Mouse (Mus musculus) granulocyte monocyte progenitor cell, adult 5-6 weeks (primary cell): ENCODE data around the gene Arl4d. TPM values are rescaled to one million over a fixed set of nuclear protein-coding genes. Genes with fewer than 3 reads are reported as not detected.
"Not testable (repeated sequence)": the region's sequence is repeated elsewhere in the genome, so short reads cannot be mapped to it uniquely, and the experiment has no call there.

Experiments
- ATAC-seq: replicated peaks from 2 replicates; pipeline ENCODE4 v1.8.0; 2016; ENCODE audit warnings: mild to moderate bottlenecking, moderate TSS enrichment, inconsistent platforms; ENCODE audit not compliant: poor library complexity, severe bottlenecking
- total RNA-seq, 2 experiments: library from RNA; stranded (forward) in 1 of 2; stranded (reverse) in 1 of 2; fragments of 200-712, 200-1000 nt in 1 of 2; fragments of >200 nt in 1 of 2; fragmentation: Nextera tagmentation in 1 of 2; gene quantifications; 2 replicates each; pipeline ENCODE4 v1.2.3; 2014 to 2017

Arl4d gene
- total RNA-seq (2014; fragmentation: Nextera tagmentation), result 1.1 TPM in 1 of 2 replicates, not detected in the other
- 0.34 and 0.77 TPM in 2 replicates for total RNA-seq (2017)

- ATAC-seq, result peak; percentile 92
Observed at GRCm38 (mm10) chr11:101664825-101665635, at the start of gene Arl4d. Gene Arl4d, plus strand, starts transcription at chr11:101665541.

GRCm38 (mm10) chr11:101616104-101616503, 49.2 kb upstream of the Arl4d start:
- ATAC-seq, result no peak

DNA sequence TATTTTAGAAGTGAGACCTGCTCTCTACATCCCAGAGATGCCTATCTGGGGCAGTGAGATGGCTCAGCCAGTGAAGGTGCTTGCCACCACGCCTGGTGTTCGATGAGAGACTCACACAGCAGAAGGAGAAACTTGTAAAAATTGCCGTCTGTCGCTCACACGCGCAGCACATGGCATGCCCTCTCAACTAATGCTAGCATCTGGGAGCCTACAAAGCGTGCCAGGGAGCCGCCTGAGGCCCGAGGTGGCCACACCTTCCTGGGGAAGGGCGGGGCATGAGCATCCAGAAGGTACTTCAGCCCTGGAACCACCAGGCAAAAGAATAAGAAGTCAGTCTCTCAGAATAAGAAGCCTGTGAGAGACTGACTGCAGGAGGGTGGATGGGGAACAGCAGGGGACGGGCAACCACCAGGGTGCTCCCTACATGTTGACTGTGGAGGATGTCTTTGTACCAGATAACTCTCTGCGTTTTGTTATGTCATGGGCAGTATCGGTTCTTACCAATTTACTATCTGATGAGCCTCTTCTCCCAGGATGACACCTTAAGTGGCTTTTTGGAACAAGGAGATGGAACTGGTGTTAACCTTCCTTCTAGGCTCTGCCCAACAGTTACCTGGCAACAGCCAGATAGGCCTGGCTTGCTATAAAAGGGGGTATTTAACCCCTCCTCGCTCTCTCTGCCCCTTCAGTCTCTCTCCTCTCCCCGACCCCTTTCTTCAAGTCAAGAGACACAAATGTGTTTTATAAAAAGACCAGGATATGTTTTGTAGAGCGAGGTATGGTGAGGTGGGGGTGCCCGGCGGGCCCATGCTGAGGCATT, 48.2 kb upstream of the Arl4d start:
- no peak for ATAC-seq

- peak; percentile 52; the same call in 1 of the 2 replicates for ATAC-seq
Observed at GRCm38 (mm10) chr11:101617849-101618248, 47.5 kb upstream of the Arl4d start.

GRCm38 (mm10) chr11:101618596-101618995, 46.7 kb upstream of the Arl4d start:
- ATAC-seq, result no peak

DNA sequence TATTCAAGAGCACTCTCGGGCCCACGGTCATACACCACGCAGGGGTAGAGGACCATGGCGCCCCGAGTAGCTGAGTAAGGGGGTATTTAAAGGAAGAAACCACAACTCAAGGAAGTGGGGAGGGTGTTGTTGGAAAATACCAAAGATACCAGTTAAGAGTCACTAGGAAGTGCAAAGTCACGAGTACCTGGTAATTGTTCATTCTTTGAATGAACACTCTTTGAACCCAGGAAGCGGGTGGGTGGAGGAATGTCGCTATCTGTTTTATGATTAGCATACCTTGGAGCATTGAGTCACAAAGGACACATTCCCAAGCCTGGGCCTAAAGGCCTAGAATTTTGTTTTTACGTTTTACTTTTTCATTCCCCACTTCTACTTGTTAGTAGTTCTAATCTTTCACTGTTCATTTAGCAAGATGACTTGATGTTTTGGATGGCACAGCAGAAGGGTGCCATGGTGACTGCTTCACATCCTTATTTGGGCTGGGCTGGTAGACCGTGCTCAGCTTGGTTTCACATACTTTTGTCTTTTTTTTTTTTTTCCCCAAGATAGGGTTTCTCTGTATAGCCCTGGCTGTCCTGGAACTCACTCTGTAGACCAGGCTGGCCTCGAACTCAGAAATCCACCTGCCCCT, 45.2 kb upstream of the Arl4d start:
- not testable (repeated sequence) for ATAC-seq

DNA sequence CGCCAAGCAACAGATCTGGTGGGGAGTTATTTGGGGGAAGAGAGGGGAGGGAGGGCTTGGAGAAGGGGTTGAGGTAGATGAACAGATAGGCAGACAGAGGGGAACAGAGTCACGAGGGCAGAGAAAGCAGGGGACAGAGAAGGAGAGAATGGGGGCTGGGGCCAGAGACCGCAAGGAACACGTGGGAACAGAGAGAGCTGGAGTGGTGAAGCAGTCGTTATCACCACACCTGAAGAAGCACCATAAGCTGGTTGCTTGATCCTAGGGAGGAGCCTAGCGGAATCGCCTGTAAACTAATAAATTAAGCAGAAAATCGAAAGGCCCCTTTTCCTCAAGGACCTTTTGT, 38.7 kb upstream of the Arl4d start:
- peak; percentile 2; the same call in 1 of the 2 replicates for ATAC-seq

DNA sequence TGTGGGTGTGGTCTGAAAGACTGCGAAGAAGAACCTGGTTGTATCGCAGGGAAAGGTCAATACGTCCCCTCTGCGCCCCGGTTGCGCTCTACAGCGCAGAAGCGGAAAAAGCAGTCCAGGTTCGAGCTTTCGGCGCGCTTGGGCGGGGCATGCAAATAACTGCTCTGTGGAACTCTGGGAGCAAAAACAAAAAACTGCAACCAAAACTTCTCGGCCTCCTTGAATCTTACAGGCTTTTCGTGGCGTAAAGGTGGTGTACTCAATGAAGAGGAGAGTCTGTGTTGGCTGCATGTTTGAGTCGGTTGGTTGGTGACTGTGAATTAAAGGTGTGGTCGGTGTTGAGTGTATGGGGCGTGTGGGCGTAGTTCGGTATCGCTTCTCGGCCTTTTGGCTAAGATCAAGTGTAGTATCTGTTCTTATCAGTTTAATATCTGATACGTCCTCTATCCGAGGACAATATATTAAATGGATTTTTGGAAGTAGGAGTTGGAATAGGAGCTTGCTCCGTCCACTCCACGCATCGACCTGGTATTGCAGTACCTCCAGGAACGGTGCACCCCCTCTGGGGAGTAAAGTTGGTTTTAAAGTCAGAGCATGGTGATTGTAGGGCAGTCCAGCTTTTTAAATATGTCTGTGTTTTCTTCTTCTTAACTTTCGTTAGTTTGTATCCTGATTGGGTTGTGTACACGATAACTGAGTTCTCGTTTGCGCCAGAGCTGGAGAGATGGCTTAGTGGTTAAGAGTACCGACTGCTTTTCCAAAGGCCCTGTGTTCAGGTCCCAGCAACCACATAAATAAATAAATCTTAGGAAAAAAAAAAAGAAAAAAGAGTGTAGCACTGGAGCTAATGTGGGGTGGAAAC, 38.1 kb upstream of the Arl4d start, which contains the start of gene Rdm1:
Gene Rdm1, plus strand, starts transcription at position 201 of the 862 bp plus-strand sequence.
- peak; percentile 60 for ATAC-seq

GRCm38 (mm10) chr11:101627857-101628559, 37.3 kb upstream of the Arl4d start:
- ATAC-seq, result peak; percentile 74

DNA sequence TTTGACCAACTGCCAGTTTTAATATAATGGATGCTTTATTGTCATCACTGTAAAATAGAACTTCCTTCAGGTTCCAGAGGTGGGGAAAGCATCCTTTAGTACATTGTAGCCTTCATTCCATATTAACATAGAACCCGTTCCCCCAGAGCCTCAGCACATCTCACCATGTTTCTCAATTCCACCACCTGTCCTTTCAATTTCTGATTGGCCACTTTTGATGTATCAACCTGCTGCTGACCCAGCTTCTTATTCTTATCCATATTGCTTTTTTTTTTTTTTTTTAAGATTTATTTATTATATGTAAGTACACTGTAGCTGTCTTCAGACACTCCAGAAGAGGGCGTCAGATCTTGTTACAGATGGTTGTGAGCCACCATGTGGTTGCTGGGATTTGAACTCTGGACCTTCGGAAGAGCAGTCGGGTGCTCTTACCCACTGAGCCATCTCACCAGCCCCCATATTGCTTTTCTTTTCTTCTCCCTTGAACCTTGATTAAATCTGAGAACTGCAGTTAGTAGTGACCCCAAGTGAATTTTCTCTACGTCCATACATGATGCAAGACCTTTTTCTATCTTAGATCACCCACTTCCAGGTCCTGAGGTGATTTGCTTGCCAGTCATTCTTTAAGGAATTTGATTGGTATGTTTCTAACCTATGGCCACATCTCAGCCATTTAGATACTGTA, 36.5 kb upstream of the Arl4d start:
- not testable (repeated sequence) for ATAC-seq

- no peak for ATAC-seq
Observed at GRCm38 (mm10) chr11:101635660-101636059, 29.7 kb upstream of the Arl4d start.

- ATAC-seq, result no peak
Observed at GRCm38 (mm10) chr11:101639761-101640160, 25.6 kb upstream of the Arl4d start.

- peak; percentile 33 for ATAC-seq
Observed at GRCm38 (mm10) chr11:101640857-101641709, 24.3 kb upstream of the Arl4d start.

GRCm38 (mm10) chr11:101641710-101642642, 23.4 kb upstream of the Arl4d start:
- ATAC-seq, result peak; percentile 62

- no peak for ATAC-seq
Observed at GRCm38 (mm10) chr11:101642931-101643330, 22.4 kb upstream of the Arl4d start.

- ATAC-seq, result no peak
Observed at GRCm38 (mm10) chr11:101644591-101644990, 20.8 kb upstream of the Arl4d start.

GRCm38 (mm10) chr11:101645043-101645410, 20.3 kb upstream of the Arl4d start:
- peak; percentile 23 for ATAC-seq
